Comparison of ENCODE assay signal across 28 mouse cellular contexts in the genomic region with DNA sequence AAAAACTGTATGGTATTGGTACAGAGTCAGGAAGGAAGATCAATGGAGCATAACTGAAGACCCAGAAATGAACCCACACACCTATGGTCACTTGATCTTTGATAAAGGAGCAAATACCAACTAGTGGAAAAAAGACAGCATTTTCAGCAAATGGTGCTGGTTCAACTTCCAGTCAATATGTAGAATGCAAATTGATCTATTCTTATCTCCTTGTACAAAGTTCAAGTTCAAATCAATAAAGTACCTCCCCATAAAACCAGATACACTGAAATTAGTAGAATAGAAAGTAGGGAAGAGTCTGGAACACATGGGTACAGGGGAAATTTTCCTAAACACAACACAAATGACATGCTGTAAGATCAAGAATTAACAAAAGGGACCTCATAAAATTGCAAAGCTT.
"Had no signal": no experiment of that assay in that cellular context is flagged by ENCODE, and none has a peak within 500 bp of the region (broad histone marks: within the 10 kb centered on the region; RNA-seq: fewer than 3 reads in every experiment).

No protein-coding gene starts in this region.

- H3K4me3 ChIP-seq: left cerebral cortex, adult 2 months; limb, embryonic 10.5 days; limb, embryonic 12.5 days; limb, embryonic 13.5 days; limb, embryonic 15.5 days; liver, embryonic 12.5 days; liver, embryonic 13.5 days; liver, embryonic 15.5 days; lung, embryonic 15.5 days; megakaryocyte, embryonic 14.5 days; midbrain, embryonic 10.5 days; midbrain, embryonic 12.5 days; midbrain, embryonic 13.5 days; midbrain, embryonic 15.5 days; myocyte; neural tube, embryonic 12.5 days had no signal

- H3K4me1 ChIP-seq: limb, embryonic 10.5 days; limb, embryonic 12.5 days; limb, embryonic 13.5 days; limb, embryonic 15.5 days; liver, embryonic 12.5 days; liver, embryonic 13.5 days; liver, embryonic 15.5 days; lung, embryonic 15.5 days; megakaryocyte, embryonic 14.5 days; midbrain, embryonic 10.5 days; midbrain, embryonic 12.5 days; midbrain, embryonic 13.5 days; midbrain, embryonic 15.5 days; neural tube, embryonic 12.5 days had no signal

- H3K27me3 ChIP-seq: limb, embryonic 12.5 days; limb, embryonic 13.5 days; limb, embryonic 15.5 days; liver, embryonic 12.5 days; liver, embryonic 13.5 days; liver, embryonic 15.5 days; lung, embryonic 15.5 days; megakaryocyte, embryonic 14.5 days; midbrain, embryonic 12.5 days; midbrain, embryonic 13.5 days; midbrain, embryonic 15.5 days; neural tube, embryonic 12.5 days had no signal

- H3K36me3 ChIP-seq: limb, embryonic 10.5 days; limb, embryonic 12.5 days; limb, embryonic 13.5 days; limb, embryonic 15.5 days; liver, embryonic 12.5 days; liver, embryonic 13.5 days; liver, embryonic 15.5 days; lung, embryonic 15.5 days; midbrain, embryonic 10.5 days; midbrain, embryonic 12.5 days; midbrain, embryonic 13.5 days; midbrain, embryonic 15.5 days; neural tube, embryonic 12.5 days had no signal

- H3K27ac ChIP-seq: left cerebral cortex, adult 2 months; limb, embryonic 10.5 days; limb, embryonic 12.5 days; limb, embryonic 13.5 days; limb, embryonic 15.5 days; liver, embryonic 12.5 days; liver, embryonic 13.5 days; liver, embryonic 14.5 days; liver, embryonic 15.5 days; lung, embryonic 15.5 days; macrophage; midbrain, embryonic 10.5 days; midbrain, embryonic 12.5 days; midbrain, embryonic 13.5 days; midbrain, embryonic 15.5 days; neural tube, embryonic 12.5 days had no signal

- H3K9ac ChIP-seq: limb, embryonic 12.5 days; limb, embryonic 13.5 days; limb, embryonic 15.5 days; liver, embryonic 12.5 days; liver, embryonic 13.5 days; liver, embryonic 14.5 days; liver, embryonic 15.5 days; liver, postnatal 0 days; lung, embryonic 14.5 days; lung, embryonic 15.5 days; midbrain, embryonic 12.5 days; midbrain, embryonic 13.5 days; midbrain, embryonic 15.5 days; neural tube, embryonic 12.5 days had no signal

- DNase-seq: left cerebral cortex, postnatal 4 days; liver, embryonic 13.5 days; liver, postnatal 0 days; lung, adult 18-20 months; lung, adult 2 months; lung, embryonic 14.5 days; lung, postnatal 10 days; lung, postnatal 14 days; lung, postnatal 36 days; lung, postnatal 4 days; midbrain, embryonic 14.5 days had no signal
